Mouse (Mus musculus) heart, adult 2 months (tissue): ENCODE data around the gene Ets1.

ENCODE experiments used
- CTCF ChIP-seq: fragments of 200-600 bp; IDR thresholded peaks from 2 replicates; pipeline ENCODE4 v1.8.1; 2022; ENCODE audit warnings: antibody characterized with exemption, mild to moderate bottlenecking, moderate library complexity
- POLR2A ChIP-seq: fragments of 200-500 bp; IDR thresholded peaks from 2 replicates; pipeline ENCODE4 v1.6.1; 2011; ENCODE audit warnings: mild to moderate bottlenecking, low read depth, low read length, control low read depth; ENCODE audit not compliant: insufficient read depth

DNA sequence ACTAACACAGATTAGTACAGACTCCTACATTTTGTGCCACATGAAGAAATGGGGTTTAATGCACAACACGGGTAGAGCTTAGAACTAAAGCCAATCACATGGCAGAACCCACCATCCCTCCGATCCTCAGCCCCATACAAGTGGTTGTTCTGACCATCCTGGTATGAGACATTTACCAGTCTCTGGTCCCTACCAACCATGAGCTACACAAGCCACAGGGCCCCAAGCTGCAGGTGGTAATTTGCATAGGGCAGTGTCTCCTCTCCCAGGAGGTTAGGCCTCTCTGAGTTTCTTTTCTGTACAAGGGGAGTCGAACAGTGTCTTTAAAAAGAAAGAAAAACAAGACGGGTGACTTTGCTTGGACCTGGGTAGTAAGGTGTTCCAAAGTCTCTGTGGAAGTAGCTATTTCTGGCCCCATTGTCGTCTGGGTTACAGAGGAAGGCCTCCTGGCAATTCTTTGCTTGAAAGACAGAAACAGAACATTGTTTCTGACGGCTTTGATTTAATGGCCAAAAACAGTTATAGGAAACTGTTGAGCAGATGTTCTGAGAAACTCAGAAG, 23.1 kb upstream of the Ets1 start:
- TF ChIP-seq POLR2A (no peak), CTCF (no peak)
